Mouse (Mus musculus) MEL (cell line): ENCODE results near the gene Ccdc163. TPM values are rescaled to one million over a fixed set of nuclear protein-coding genes. Genes with fewer than 3 reads are reported as not detected.

Experiments used
- DNase-seq: peaks from one replicate; pipeline ENCODE4 v3.0.0; 2011; ENCODE audit warnings: low read depth, low spot score
- H3K27ac ChIP-seq: 2 replicates; pipeline ENCODE4 v1.5.1; 2012; ENCODE audit warnings: low read depth, mild to moderate bottlenecking, control low read depth, low read length, moderate library complexity; ENCODE audit not compliant: control insufficient read depth
- H3K27me3 ChIP-seq, 2 experiments: fragments of 150-350 bp in 1 of 2; sonication (generic) in 1 of 2; 2 replicates each; pipeline ENCODE4 v1.6.1; 2012; ENCODE audit warnings: low read length in 2 of 2, mild to moderate bottlenecking in 2 of 2, improper control_type of control experiment in 1 of 2, moderate library complexity in 1 of 2; ENCODE audit not compliant: insufficient read depth in 2 of 2, control insufficient read depth in 1 of 2
- H3K36me3 ChIP-seq, 2 experiments: 2 replicates each; pipeline ENCODE4 v1.6.1; 2012 to 2014; ENCODE audit warnings: low read length in 2 of 2, improper control_type of control experiment in 1 of 2, inconsistent platforms in 1 of 2, mild to moderate bottlenecking in 1 of 2; ENCODE audit not compliant: insufficient read depth in 2 of 2, control insufficient read depth in 1 of 2
- H3K4me1 ChIP-seq, 2 experiments: fragments of 150-350 bp in 1 of 2; sonication (generic) in 1 of 2; 2 replicates each; pipeline ENCODE4 v1.6.1; 2012; ENCODE audit warnings: low read length in 2 of 2, improper control_type of control experiment in 1 of 2, mild to moderate bottlenecking in 1 of 2; ENCODE audit not compliant: insufficient read depth in 2 of 2, control insufficient read depth in 1 of 2
- H3K4me3 ChIP-seq, 2 experiments: fragments of 150-350 bp in 1 of 2; sonication (generic) in 1 of 2; 2 replicates each; pipeline ENCODE4 v1.5.1; 2012; ENCODE audit warnings: low read depth in 2 of 2, low read length in 2 of 2, mild to moderate bottlenecking in 2 of 2, moderate library complexity in 2 of 2, control low read depth in 1 of 2, improper control_type of control experiment in 1 of 2; ENCODE audit not compliant: control insufficient read depth in 1 of 2, insufficient read depth in 1 of 2
- H3K79me2 ChIP-seq: 2 replicates; pipeline ENCODE4 v1.6.1; 2012; ENCODE audit warnings: mild to moderate bottlenecking, low read length, moderate library complexity; ENCODE audit not compliant: control insufficient read depth, poor library complexity, insufficient read depth
- H3K9ac ChIP-seq: 2 replicates; pipeline ENCODE4 v1.6.1; 2012; ENCODE audit warnings: low read depth, mild to moderate bottlenecking, control low read depth, low read length, moderate library complexity; ENCODE audit not compliant: control insufficient read depth, poor library complexity, severe bottlenecking
- H3K9me3 ChIP-seq: fragments of 150-350 bp; sonication (generic); replicated peaks from 2 replicates; pipeline ENCODE4 v1.6.1; 2012; ENCODE audit warnings: mild to moderate bottlenecking, low read length, improper control_type of control experiment, moderate library complexity; ENCODE audit not compliant: insufficient read depth
- BHLHE40 ChIP-seq: IDR thresholded peaks from 2 replicates; pipeline ENCODE4 v1.6.1; 2012; ENCODE audit warnings: low read depth, mild to moderate bottlenecking, inconsistent platforms, low read length, improper control_type of control experiment, borderline replicate concordance
- CHD2 ChIP-seq: IDR thresholded peaks from 2 replicates; pipeline ENCODE4 v1.6.1; 2011; ENCODE audit warnings: low read length, improper control_type of control experiment
- GATA1 ChIP-seq: IDR thresholded peaks from 2 replicates; pipeline ENCODE4 v1.6.1; 2011; ENCODE audit warnings: low read depth, low read length, improper control_type of control experiment
- HCFC1 ChIP-seq: IDR thresholded peaks from 2 replicates; pipeline ENCODE4 v1.6.1; 2012; ENCODE audit warnings: low read depth, mild to moderate bottlenecking, inconsistent platforms, low read length, improper control_type of control experiment, moderate library complexity
- MXI1 ChIP-seq: IDR thresholded peaks from 2 replicates; pipeline ENCODE4 v1.6.1; 2011; ENCODE audit warnings: mild to moderate bottlenecking, low read depth, low read length, improper control_type of control experiment
- NELFE ChIP-seq: IDR thresholded peaks from 2 replicates; pipeline ENCODE4 v1.6.1; 2011; ENCODE audit warnings: low read depth, low read length, improper control_type of control experiment
- NRF1 ChIP-seq: IDR thresholded peaks from 2 replicates; pipeline ENCODE4 v1.6.1; 2014; ENCODE audit warnings: low read depth, mild to moderate bottlenecking, inconsistent platforms, low read length, improper control_type of control experiment, moderate library complexity; ENCODE audit not compliant: poor library complexity, insufficient read depth, severe bottlenecking
- POLR2AphosphoS2 ChIP-seq: IDR thresholded peaks from 2 replicates; pipeline ENCODE4 v1.6.1; 2011; ENCODE audit warnings: low read length, improper control_type of control experiment
- RCOR1 ChIP-seq: IDR thresholded peaks from 2 replicates; pipeline ENCODE4 v1.6.1; 2012; ENCODE audit warnings: low read depth, mild to moderate bottlenecking, inconsistent platforms, low read length, improper control_type of control experiment
- SIN3A ChIP-seq: IDR thresholded peaks from 2 replicates; pipeline ENCODE4 v1.6.1; 2012; ENCODE audit warnings: low read length, improper control_type of control experiment, inconsistent platforms
- TAL1 ChIP-seq: IDR thresholded peaks from 2 replicates; pipeline ENCODE4 v1.6.1; 2012; ENCODE audit warnings: mild to moderate bottlenecking, inconsistent platforms, low read length, moderate library complexity, mixed read lengths
- TCF12 ChIP-seq: IDR thresholded peaks from 2 replicates; pipeline ENCODE4 v1.6.1; 2014; ENCODE audit warnings: low read depth, mild to moderate bottlenecking, inconsistent platforms, low read length, improper control_type of control experiment, moderate library complexity
- UBTF ChIP-seq: IDR thresholded peaks from 2 replicates; pipeline ENCODE4 v1.6.1; 2012; ENCODE audit warnings: low read depth, mild to moderate bottlenecking, inconsistent platforms, low read length, improper control_type of control experiment, moderate library complexity, borderline replicate concordance; ENCODE audit not compliant: insufficient read depth
- USF1 ChIP-seq: IDR thresholded peaks from 2 replicates; pipeline ENCODE4 v1.6.1; 2014; ENCODE audit warnings: low read depth, mild to moderate bottlenecking, inconsistent platforms, low read length, improper control_type of control experiment, moderate library complexity
- USF2 ChIP-seq, 2 experiments: IDR thresholded peaks; 2 replicates each; pipeline ENCODE4 v1.6.1; 2011 to 2012; ENCODE audit warnings: improper control_type of control experiment in 2 of 2, low read length in 2 of 2, borderline replicate concordance in 1 of 2, inconsistent platforms in 1 of 2, low read depth in 1 of 2, mild to moderate bottlenecking in 1 of 2; ENCODE audit not compliant: insufficient read depth in 1 of 2
- ZMIZ1 ChIP-seq: IDR thresholded peaks from 2 replicates; pipeline ENCODE4 v1.6.1; 2012; ENCODE audit warnings: low read depth, mild to moderate bottlenecking, inconsistent platforms, low read length, improper control_type of control experiment, moderate library complexity
- ZNF384 ChIP-seq: IDR thresholded peaks from 2 replicates; pipeline ENCODE4 v1.6.1; 2012; ENCODE audit warnings: low read depth, mild to moderate bottlenecking, inconsistent platforms, low read length, improper control_type of control experiment
- polyA plus RNA-seq, 2 experiments: library from polyadenylated mRNA; stranded (reverse) in 1 of 2; unstranded in 1 of 2; fragments of >175 nt in 1 of 2; fragments of >200 nt in 1 of 2; gene quantifications; 2 replicates each; pipeline versions ENCODE4 v1.2.1 to v1.2.4; 2012; ENCODE audit warnings: low replicate concordance in 2 of 2, low read depth in 1 of 2; ENCODE audit not compliant: insufficient read length in 2 of 2, insufficient read depth in 1 of 2, missing spikeins in 1 of 2
- total RNA-seq: library from RNA; depleted of rRNA; stranded (reverse); fragments of 300-350 nt; gene quantifications from 2 replicates; pipeline ENCODE4 v1.2.3, GENCODE M21; 2012

Ccdc163 gene
- total and polyA plus RNA-seq, 3 experiments, result 12.3 to 26.0 TPM; not detected in 1

DNA sequence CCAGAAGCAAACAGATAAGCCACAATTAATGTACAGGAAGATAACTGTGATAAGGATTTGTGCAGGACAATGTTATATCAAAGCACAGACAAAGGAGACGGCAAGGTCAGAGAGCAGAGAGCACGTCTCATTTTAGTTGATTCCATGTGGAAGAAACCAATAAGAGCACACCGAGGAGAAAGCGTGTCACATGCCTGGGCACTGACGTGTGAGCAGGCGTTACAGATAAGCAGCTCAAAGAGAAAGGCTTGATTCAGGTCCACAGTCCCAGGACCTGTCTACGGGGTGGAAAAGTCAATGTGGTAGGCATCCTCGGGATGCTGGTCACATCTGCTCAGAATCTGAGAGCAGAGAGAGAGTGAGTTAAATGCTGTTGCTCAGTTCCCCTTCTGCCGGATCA is 22.8 kb downstream of the Ccdc163 start:
- Histone ChIP-seq H3K4me1 (no peaks in the 10 kb centered on the region), H3K36me3 (no peaks in the 10 kb centered on the region), H3K27me3 (no peaks in the 10 kb centered on the region), H3K4me3 (no peak overlapping the region), H3K79me2 (no peaks in the 10 kb centered on the region), H3K9ac (no peak overlapping the region), H3K9me3 (no peaks in the 10 kb centered on the region), H3K27ac (no peak overlapping the region)
- no peak for DNase-seq
- TF ChIP-seq SIN3A (no peak), TAL1 (no peak), POLR2AphosphoS2 (no peak), GATA1 (no peak), TCF12 (no peak), CHD2 (no peak), UBTF (no peak), ZMIZ1 (no peak), NRF1 (no peak), USF2 (IDR thresholded peaks at IDR 0.05; ENCODE audit: borderline replicate concordance in 1 of 2, insufficient read depth in 1 of 2, low read depth in 1 of 2, low read length in 2 of 2) (no peak)

DNA sequence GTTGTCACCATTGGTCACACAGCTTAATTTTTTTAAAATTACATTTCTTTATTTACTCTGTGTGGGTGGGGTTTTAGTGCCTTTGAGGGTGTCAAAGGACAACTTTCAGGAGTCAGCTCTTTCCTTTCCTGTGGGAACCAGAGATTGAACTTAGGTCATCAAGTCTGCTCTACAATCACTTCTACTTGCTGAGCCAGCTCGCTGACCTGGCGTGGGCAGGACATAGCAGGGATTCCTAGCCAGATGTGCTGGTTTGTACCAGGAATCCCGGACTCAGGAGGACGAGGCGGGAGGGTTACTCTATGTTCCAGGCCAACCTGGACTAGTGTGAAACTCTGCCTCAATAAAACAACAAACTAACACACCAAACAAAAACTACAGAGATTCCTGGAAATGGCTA is 24.0 kb downstream of the Ccdc163 start:
- H3K27me3 ChIP-seq, result no peaks in the 10 kb centered on the region
- no peaks in the 10 kb centered on the region for H3K36me3 ChIP-seq
- no peak for TF ChIP-seq USF1
- TF ChIP-seq SIN3A, result no peak
- no peak for TF ChIP-seq HCFC1
- TF ChIP-seq BHLHE40, result no peak
- no peak for TF ChIP-seq MXI1
- no peak for TF ChIP-seq ZNF384
- TF ChIP-seq NELFE, result no peak
- TF ChIP-seq USF2 (IDR thresholded peaks at IDR 0.05; ENCODE audit: borderline replicate concordance in 1 of 2, insufficient read depth in 1 of 2, low read depth in 1 of 2, low read length in 2 of 2), result no peak
- TF ChIP-seq RCOR1, result no peak
- no peaks in the 10 kb centered on the region for H3K9me3 ChIP-seq
- no peaks in the 10 kb centered on the region for H3K79me2 ChIP-seq
- no peaks in the 10 kb centered on the region for H3K4me1 ChIP-seq
- H3K9ac ChIP-seq, result no peak overlapping the region
- no peak overlapping the region for H3K4me3 ChIP-seq
- DNase-seq, result no peak
- no peak overlapping the region for H3K27ac ChIP-seq
